Mouse (Mus musculus) spleen, adult 10 weeks (tissue): Measurements from ENCODE around the gene Tvp23a. TPM values are rescaled to one million over a fixed set of nuclear protein-coding genes. Genes with fewer than 3 reads are reported as not detected.

ENCODE experiments used
- polyA plus RNA-seq: library from polyadenylated mRNA; stranded (reverse); fragments of 350-450 nt; fragmentation: Illumina TruSeq; extraction: RNeasy Lipid Tissue Mini Kit (QIAGEN cat#74804); gene quantifications from one replicate; pipeline ENCODE4 v1.2.3, GENCODE M21; 2015; ENCODE audit warnings: low replicate concordance; ENCODE audit not compliant: insufficient read depth

Gene Tvp23a
- polyA plus RNA-seq: 0.52 TPM

DNA sequence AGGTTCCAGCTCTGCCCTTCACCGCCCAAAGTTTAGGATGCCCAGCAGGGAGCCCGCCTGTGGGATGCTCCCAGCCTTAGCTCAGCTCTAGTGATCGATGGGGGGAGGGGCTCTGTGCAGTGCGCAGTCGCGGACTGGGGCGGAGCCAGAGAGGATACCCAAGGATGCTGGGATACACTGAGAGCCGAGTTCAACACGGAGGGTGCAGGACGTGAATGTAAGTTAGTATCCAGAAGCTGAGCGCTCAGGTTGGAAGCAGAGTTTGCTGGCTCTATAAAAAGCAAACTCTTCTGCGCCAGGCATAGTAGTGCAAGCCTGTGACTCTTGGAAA is at the start of gene Tvp23a:
TSS of gene Tvp23a (minus strand) at position 99 of the 331 bp plus-strand sequence.

DNA sequence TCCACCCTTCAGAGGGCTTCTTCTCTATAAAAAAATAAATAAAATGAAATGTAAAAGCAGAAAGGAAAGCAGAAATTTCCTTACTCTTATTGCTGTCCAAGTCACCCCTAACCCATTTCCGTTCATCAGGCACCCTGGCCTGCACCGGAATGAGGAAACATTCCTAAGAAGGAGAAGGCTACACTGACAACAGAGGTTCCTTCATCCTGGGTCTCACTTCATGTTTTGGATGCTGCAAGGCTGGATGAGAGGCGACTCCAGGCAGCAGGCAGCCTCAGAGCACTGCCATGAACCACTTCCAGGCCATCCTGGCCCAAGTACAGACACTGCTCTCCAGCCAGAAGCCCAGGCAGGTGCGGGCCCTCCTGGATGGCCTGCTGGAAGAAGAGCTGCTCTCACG is 32.7 kb upstream of the Tvp23a start, which contains the start of gene Ciita:
TSS of gene Ciita (plus strand) at position 203 of the 400 bp plus-strand sequence.

DNA sequence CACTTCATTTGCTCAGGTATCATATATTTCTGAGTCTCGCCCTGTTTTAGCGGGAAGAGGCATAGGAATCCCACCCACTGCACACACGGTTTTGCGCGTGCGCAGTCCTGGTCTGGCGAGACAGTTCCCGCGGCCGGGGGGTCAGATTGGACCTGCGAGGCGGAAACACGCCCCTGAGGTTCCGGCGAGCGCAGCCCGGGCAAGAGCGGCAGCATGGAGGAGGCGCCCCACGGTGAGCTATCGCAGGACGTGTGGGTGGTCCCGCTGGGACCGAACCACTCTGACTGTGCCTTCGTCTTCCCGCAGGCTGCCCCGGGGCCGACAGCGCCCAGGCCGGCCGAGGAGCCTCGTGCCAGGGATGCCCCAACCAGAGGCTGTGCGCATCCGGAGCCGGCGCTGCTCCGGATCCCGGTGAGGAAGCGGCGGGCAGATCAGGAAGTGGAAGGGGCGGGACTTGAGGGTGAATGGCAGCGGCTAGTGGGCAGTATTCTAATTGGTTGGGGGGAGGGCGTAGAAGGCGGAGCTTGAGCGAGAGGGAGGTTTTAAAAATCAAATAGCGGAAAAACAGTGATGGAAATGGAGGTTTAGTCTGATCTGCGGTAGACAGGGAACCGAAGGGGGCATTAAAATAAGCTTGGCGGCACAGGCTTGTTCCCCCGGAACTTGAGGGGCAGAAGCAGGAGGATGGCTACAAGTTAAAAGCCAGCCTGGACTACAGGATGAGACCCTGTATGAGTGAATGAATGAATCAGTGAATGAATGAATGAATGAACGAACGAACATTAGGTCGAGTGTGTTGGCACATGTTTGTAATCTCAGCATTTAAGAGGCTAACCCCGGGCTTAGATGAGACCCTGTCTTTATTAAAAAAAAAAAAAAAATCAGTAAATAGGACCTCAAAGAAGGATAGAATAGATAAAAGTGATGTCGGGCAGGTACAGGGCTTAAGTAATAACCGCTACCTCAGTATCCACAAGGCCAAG is 35.1 kb downstream of the Tvp23a start, which contains the start of gene Nubp1:
TSS of gene Nubp1 (plus strand) at position 185 of the 983 bp plus-strand sequence.

DNA sequence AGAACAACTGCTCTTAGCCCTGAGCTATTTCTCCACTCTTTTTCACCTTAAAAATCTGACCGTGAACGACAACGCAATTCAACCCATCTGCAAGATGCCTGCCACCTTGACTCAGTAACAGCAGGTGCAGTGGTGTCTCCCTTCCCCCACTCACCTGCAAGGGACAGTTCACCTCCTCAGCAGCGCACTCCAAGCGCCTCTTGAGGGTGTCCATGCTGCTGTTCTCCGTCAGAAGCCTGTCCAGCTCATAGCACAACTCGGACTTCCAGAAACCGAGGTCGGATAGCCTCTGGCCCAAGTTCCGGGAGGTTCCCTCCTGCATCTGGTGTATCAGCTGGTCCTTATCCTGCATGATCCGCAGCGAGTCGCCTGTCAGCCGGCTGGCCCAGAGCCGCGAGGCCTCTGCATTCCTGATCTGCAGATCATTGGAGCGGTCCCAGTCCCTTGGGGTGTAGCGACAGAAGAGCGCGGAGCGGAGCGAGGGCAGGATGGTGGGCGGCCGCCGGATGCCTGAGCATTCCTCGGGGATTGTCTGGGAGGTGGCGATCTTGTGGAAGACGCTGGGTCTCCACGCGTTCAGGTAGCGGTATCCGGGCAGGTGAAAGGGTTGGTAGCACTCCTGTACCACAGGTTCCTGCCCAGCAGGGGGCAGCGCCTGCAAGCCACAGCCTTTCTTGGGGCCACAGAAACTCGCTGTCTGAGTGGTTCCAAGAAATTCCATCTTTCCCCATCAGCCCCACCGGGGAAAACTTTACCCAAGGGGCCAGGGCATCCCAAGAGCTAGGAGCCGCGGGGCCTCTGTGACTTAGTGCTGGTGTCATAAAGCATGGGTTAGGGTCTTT is 52.2 kb downstream of the Tvp23a start, which contains the start of gene Tekt5:
TSS of gene Tekt5 (minus strand) at position 792 of the 842 bp plus-strand sequence.

Other genes with a start within 250 kb of the Tvp23a start
- gene Emp2, start 133.4 kb downstream of the Tvp23a start, polyA plus RNA-seq: 17.8 TPM
- not detected for gene Tekt5, start 51.9 kb downstream of the Tvp23a start, polyA plus RNA-seq
- gene Nubp1, start 35.4 kb downstream of the Tvp23a start, polyA plus RNA-seq: 37.3 TPM
- 81.6 TPM for gene Ciita, start 32.7 kb upstream of the Tvp23a start, polyA plus RNA-seq
- gene Dexi, start 95.7 kb upstream of the Tvp23a start, polyA plus RNA-seq: 16.5 TPM
- 12.4 TPM for gene Clec16a, start 98.0 kb upstream of the Tvp23a start, polyA plus RNA-seq